Mouse (Mus musculus) kidney, embryonic 15.5 days (tissue): Measurements from ENCODE around the gene Irx3. TPM values are rescaled to one million over a fixed set of nuclear protein-coding genes. Genes with fewer than 3 reads are reported as not detected.

Experiments
- ATAC-seq: fragments of 200-750 bp; cut with Nextera tagmentation; replicated peaks from 2 replicates; pipeline ENCODE4 v1.8.0; 2017; ENCODE audit warnings: moderate TSS enrichment; ENCODE audit not compliant: low FRiP score
- H3K27ac ChIP-seq: fragments of 300-500 bp; sonication (generic); 2 replicates; pipeline ENCODE4 v1.5.1; 2015; ENCODE audit warnings: mild to moderate bottlenecking, inconsistent platforms
- H3K27me3 ChIP-seq: fragments of 300-500 bp; sonication (generic); 2 replicates; pipeline ENCODE4 v1.6.1; 2015; ENCODE audit warnings: inconsistent platforms
- H3K36me3 ChIP-seq: fragments of 300-500 bp; sonication (generic); 2 replicates; pipeline ENCODE4 v1.6.1; 2015; ENCODE audit warnings: inconsistent platforms
- H3K4me1 ChIP-seq: fragments of 300-500 bp; sonication (generic); 2 replicates; pipeline ENCODE4 v1.6.1; 2015; ENCODE audit warnings: inconsistent platforms
- H3K4me2 ChIP-seq: fragments of 300-500 bp; sonication (generic); 2 replicates; pipeline ENCODE4 v1.6.1; 2015; ENCODE audit warnings: moderate library complexity, mild to moderate bottlenecking, inconsistent platforms
- H3K4me3 ChIP-seq: fragments of 300-500 bp; sonication (generic); replicated peaks from 2 replicates; pipeline ENCODE4 v1.5.1; 2015; ENCODE audit warnings: mild to moderate bottlenecking, inconsistent platforms
- H3K9ac ChIP-seq: fragments of 300-500 bp; sonication (generic); 2 replicates; pipeline ENCODE4 v1.6.1; 2015; ENCODE audit warnings: mild to moderate bottlenecking, inconsistent platforms
- H3K9me3 ChIP-seq: fragments of 300-500 bp; sonication (generic); replicated peaks from 2 replicates; pipeline ENCODE4 v1.6.1; 2016; ENCODE audit warnings: inconsistent platforms
- WGBS: fragments of 180-500 bp; shearing (Covaris S2); methylation state at CpG from one replicate; pipeline ENCODE4 v1.1.7; 2015; ENCODE audit warnings: mixed read lengths; 5-methylcytosine and 5-hydroxymethylcytosine counted together
- polyA plus RNA-seq: library from polyadenylated mRNA; unstranded; fragments of >200 nt; fragmentation: Nextera tagmentation; extraction: Ambion mirVana; gene quantifications from 2 replicates; pipeline ENCODE4 v1.2.1, GENCODE M21; 2015

Irx3 gene
- polyA plus RNA-seq, 1 experiment from 2014 or later: 15.6 TPM

GRCm38 (mm10) chr8:91755062-91755461, 46.8 kb downstream of the Irx3 start:
- Histone ChIP-seq H3K27me3 (no peaks in the 10 kb centered on the region), H3K9ac (no peak overlapping the region), H3K36me3 (no peaks in the 10 kb centered on the region), H3K4me1 (peaks cover 6% of the 10 kb centered on the region; the same call in 1 of the 2 replicates), H3K4me3 (no peak overlapping the region), H3K9me3 (0 out of 2 replicates have a peak, but pooled peaks cover 6% of the 10 kb centered on the region), H3K27ac (no peak overlapping the region; the same call in 1 of the 2 replicates), H3K4me2 (no peak overlapping the region)
- ATAC-seq: no peak
- 76% methylated on average over 9 of the region's 9 CpGs for WGBS

DNA sequence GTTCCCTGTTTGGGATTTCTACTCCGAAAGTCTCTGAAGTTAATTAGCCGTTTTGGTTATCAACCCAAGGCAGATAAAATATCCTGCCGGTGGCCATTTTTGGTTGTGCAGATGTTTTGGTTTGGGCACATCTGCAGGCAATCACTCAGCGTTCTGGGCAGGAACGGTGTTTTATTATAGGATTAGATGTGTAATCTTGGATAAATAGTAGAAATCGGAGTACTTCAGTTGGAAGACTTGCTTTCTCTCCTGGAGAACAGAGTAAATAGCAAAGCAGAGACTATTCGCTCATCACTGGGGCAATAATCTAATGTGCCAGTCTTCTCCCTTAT, 51.1 kb downstream of the Irx3 start:
- Histone ChIP-seq H3K4me3 (no peak overlapping the region), H3K9me3 (0 out of 2 replicates have a peak, but pooled peaks cover 6% of the 10 kb centered on the region), H3K4me2 (no peak overlapping the region), H3K9ac (no peak overlapping the region), H3K4me1 (peaks cover 24% of the 10 kb centered on the region), H3K36me3 (no peaks in the 10 kb centered on the region), H3K27me3 (0 out of 2 replicates have a peak, but pooled peaks cover 16% of the 10 kb centered on the region), H3K27ac (no peak overlapping the region)
- no peak for ATAC-seq
- 66% methylated on average over 7 of the region's 7 CpGs for WGBS

GRCm38 (mm10) chr8:91750096-91750793, 51.6 kb downstream of the Irx3 start:
- Histone ChIP-seq H3K27ac (no peak overlapping the region), H3K4me2 (no peak overlapping the region), H3K9ac (no peak overlapping the region), H3K36me3 (no peaks in the 10 kb centered on the region), H3K27me3 (0 out of 2 replicates have a peak, but pooled peaks cover 16% of the 10 kb centered on the region), H3K4me3 (no peak overlapping the region), H3K9me3 (0 out of 2 replicates have a peak, but pooled peaks cover 6% of the 10 kb centered on the region), H3K4me1 (peaks cover 22% of the 10 kb centered on the region)
- 82% methylated on average over 15 of the region's 15 CpGs for WGBS
- no peak for ATAC-seq

GRCm38 (mm10) chr8:91749412-91749811, 52.5 kb downstream of the Irx3 start:
- ATAC-seq: no peak
- 65% methylated on average over 5 of the region's 5 CpGs for WGBS
- no peak overlapping the region for H3K9ac ChIP-seq
- H3K27me3 ChIP-seq: 0 out of 2 replicates have a peak, but pooled peaks cover 16% of the 10 kb centered on the region
- H3K36me3 ChIP-seq: no peaks in the 10 kb centered on the region
- H3K4me1 ChIP-seq: peaks cover 19% of the 10 kb centered on the region
- no peak overlapping the region for H3K4me3 ChIP-seq
- H3K9me3 ChIP-seq: 0 out of 2 replicates have a peak, but pooled peaks cover 6% of the 10 kb centered on the region
- H3K27ac ChIP-seq: no peak overlapping the region
- H3K4me2 ChIP-seq: no peak overlapping the region
